Mouse (Mus musculus) thymus, postnatal 4 days (tissue): Measurements from ENCODE around the gene Gga3.

Source experiments
- DNase-seq: peaks from one replicate; pipeline ENCODE4 v3.0.0; 2021

The Gga3 gene

DNA sequence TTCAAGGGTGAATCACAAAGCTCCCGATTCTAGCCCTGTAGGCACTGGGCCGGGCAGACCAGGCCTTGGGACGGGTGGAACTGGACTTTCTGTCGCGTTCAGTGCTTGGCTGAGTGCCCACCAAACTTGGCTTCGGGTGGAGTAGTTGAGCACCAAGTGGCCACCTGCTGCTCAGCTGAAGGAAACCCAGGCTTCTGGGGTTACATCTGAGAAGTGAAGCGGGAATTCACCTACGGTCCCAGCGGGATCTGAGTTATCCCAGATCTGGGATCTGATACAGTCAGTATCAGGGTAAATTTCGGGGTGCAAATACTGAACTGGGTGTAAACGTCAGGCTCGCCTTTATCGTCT, 8.2 kb upstream of the Gga3 start:
- DNase-seq: peak; percentile 62

- DNase-seq: no peak
Measured at GRCm38 (mm10) chr11:115611173-115611572, 7.3 kb upstream of the Gga3 start.

DNA sequence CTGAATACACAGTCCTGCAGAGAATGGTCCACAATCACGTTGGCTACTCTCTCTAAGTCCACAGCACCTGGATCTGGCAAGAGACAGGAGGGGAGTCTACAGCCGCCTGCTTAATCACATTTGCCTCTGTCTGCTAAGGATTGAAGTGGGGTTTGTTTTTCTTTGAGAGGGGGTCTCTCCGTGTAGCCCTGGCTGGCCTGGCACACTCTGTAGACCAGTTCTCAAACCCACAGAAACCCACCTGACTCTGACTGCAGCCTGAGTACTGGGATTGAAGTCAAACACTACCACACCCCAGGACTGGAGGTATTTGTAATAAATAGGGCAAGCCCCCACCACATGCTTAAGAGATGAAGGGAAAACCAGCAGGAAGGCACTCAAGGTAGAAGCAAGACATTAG, 5.7 kb upstream of the Gga3 start:
- no peak for DNase-seq

DNA sequence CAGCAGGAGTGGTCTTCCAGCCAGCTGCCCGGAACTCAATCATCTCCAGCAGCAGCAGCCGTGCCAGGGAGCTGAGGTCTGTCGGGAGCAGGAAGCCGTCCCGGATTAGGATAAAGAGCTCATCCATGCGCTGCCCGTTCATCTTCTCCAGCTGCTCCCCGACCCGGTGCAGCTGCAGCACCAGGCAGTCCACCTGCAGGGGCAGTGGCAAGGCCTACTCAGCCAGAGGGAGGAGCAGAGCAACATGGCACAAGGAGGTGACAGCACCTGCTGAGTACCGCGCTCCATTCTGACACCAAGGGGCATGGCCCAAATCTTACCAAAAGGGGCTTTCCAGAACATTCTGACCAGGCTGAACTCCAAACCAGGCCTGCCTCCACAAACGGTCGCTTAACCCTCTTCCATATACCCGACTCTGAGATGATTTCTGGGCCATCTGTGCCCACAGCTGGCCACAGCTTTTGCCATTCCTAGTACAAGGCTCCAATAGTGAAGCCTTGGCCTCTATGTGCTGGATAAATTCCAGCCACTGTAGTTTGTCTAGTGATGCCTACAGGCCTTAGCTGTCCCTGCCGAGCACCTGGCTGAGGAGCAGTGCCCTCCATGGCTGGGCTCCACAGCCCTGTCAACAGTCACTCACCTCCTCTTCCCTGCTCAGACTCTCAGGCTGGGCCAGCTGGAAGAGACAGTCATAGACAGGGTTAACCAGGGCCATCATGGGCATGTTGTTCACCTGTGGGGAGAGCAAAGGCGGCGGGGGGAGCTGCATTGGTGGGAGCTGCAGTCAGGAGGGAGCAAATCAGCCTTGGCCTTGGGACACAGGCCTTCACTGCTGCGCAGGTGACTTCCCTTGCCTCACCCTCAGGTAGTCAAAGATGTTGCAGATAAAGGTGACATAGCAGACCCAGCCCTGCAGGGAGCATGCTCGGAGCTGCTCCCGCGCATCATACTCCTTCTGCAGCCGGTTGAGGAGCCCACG, 4.9 kb upstream of the Gga3 start:
- no peak for DNase-seq

- DNase-seq: no peak
Measured at GRCm38 (mm10) chr11:115606733-115607132, 2.9 kb upstream of the Gga3 start.

DNA sequence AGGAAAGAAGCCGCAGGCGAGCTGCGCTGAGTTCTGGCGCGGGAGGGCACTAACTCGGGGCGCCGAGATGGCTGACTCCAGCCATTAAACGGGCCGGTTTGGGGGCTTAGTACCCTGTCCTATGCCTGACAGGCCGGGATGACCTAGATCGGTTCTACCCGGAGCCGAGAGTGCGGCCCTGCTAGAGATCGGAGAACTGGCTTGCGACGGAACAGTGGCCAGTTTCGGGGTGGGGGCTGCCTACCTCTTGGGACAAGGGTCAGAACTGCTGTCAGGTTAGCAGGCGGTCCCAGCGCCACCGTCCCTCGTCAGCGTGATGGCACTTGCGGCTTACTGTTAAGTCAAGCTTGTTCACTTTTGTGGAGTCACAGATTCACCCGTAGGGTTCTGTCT, 449 bp upstream of the Gga3 start:
- no peak for DNase-seq

GRCm38 (mm10) chr11:115603128-115603475, 749 bp downstream of the Gga3 start:
- no peak for DNase-seq

DNA sequence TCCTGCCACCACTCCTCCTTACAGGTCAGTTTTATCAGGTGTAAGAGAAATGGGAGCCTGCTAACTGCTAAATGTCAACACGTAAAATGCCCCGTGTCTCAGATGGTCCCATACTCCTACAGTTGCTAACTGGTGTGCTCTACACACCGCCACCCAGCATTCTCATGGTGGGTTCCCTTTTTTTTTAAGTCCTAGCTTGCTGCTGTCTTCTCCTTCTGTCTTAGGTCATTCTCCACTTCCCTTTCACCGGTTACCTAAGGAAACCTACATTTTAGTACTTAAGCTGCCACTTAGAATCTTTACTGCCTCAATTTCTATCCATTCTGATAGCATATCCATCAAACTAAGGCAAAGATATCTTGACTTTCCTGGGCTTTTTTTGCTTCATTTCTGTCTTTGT, 2.7 kb downstream of the Gga3 start:
- no peak for DNase-seq

DNA sequence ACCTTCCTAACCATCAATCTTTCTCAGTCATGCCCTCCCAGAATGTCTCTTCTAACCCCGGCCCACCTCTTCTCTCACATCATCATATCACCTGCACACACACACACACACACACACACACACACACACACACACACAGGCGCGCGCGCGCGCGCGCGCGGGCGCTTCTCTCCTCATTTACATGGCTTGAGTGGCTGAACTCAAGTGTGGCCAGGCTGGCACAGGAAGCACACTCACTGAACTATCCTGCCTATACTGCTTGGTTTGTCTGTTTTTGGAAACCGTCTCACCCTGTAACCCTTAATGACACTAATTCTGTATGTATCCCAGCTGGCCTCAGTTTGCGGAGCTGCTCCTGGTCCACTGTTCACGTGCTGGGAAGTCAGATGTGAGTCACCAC, 3.1 kb downstream of the Gga3 start:
- no peak for DNase-seq

- no peak for DNase-seq
Measured at GRCm38 (mm10) chr11:115599722-115600121, 4.1 kb downstream of the Gga3 start.

DNA sequence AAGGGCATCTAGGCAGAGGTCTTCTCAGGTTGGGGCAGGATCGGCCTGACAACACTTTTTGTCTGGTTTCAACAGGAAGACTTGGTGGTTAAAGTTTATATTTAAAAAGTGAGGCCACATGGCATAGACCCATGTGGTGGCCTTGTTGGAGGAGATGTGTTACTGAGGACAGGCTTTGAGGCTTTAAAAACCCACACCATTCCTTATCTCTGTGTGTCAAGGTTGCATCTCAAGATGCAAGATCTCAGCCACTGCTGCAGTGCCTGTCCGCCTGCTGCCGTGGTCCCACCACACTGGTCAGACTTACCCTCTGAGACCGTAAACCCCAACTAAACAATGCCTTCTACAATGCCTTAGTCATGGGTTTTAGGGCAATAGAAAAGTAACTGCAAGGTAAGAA, 5.5 kb downstream of the Gga3 start:
- DNase-seq: no peak

GRCm38 (mm10) chr11:115595209-115595608, 8.6 kb downstream of the Gga3 start:
- no peak for DNase-seq

GRCm38 (mm10) chr11:115590526-115591075, 13.2 kb downstream of the Gga3 start:
- no peak for DNase-seq

DNA sequence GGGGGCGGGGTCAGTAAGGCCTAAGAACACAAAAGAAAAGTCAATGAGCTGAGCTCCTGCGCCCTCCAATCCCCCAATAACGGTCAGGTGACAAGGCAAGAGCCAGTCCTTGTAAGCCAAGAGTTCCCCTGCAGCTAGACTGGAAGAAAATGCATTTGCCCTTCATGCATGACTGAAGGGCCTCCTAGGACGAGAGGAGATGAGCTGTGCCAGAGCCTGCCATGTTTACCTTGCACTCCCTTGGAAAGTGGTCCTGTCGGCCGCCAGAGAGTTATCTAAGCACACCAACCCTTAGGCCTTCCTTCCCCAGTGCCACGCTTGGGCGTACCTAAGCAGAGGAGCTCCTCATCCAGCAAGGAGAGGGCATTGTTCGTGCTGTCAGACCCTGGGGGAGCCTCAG, 15.9 kb downstream of the Gga3 start:
- DNase-seq: no peak

- DNase-seq: no peak
Measured at GRCm38 (mm10) chr11:115586403-115586802, 17.4 kb downstream of the Gga3 start.

- DNase-seq: no peak
Measured at GRCm38 (mm10) chr11:115585573-115586100, 18.2 kb downstream of the Gga3 start.

DNA sequence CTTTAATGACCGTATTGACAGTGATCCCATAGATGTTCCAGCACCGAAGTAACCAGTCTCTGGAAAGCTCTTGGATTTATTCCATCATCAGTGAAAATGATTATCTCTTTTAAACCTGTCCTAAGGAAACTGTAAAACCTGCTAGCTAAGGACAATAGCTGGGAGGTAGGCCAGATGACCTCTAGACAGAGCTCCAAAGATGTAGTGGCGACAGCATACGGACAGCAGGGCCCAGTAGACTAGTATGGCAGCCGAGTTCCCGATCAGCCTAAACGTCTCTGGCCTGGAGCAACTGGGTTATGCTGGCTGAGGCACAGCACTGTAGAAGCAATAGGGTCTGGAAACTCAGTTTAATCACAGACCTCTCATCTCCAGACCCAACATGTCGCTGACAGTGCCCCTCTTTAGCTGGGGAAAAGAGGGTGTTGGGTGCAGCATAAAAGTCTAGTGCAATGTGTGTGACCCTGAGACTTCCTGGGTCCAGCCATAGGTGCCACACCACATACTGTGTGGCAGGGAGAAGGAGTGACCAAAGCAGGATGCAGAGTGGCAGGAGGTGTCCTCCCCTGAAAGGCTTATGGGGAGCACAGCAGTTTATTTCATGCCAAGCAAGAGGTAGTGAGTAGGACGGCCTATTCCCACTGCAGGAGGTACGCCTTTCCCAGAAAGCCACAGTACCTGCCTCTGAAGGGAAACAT, 19.3 kb downstream of the Gga3 start:
- no peak for DNase-seq

- no peak for DNase-seq
Measured at GRCm38 (mm10) chr11:115582913-115583606, 20.8 kb downstream of the Gga3 start.

GRCm38 (mm10) chr11:115579080-115579479, 24.8 kb downstream of the Gga3 start:
- DNase-seq: no peak

GRCm38 (mm10) chr11:115564961-115565360, 38.9 kb downstream of the Gga3 start:
- DNase-seq: no peak

GRCm38 (mm10) chr11:115564064-115564809, 39.6 kb downstream of the Gga3 start, which contains the start of gene Nup85:
Gene Nup85, plus strand, starts transcription at chr11:115564434.
- DNase-seq: peak; percentile 99

GRCm38 (mm10) chr11:115563406-115563805, 40.4 kb downstream of the Gga3 start:
- DNase-seq: no peak
